Mouse (Mus musculus): ENCODE results near the gene Nup160. TPM values are rescaled to one million over a fixed set of nuclear protein-coding genes. Genes with fewer than 3 reads are reported as not detected.

Gene Nup160
- polyA plus RNA-seq, 1 experiment from 2014 or later = 43.4 TPM

DNA sequence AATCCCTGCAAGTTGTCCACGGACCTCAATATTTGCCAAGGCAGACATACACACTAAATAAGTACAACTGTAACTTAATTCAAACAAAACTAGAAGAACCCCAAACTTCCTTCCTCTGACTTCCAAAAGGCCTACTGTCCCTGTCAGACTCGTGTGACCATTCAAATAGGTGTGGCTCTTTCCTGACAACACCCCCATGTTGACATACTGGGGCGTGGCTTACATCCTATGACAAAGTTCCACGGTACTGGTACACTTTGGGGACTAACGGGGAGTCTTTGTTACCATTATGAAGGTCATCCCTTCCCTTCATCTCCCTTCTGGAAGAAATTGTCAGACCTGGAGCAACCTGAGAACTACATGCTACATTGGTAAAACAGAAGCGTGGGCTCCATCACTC is 29.9 kb upstream of the Nup160 start:
- Histone ChIP-seq H3K27me3 (replicated peaks) (no peaks in the 10 kb centered on the region), H3K9ac (no peak overlapping the region), H3K4me1 (replicated peaks) (no peaks in the 10 kb centered on the region), H3K4me2 (replicated peaks) (no peak overlapping the region), H3K27ac (no peak overlapping the region), H3K36me3 (no peaks in the 10 kb centered on the region), H3K9me3 (no peaks in the 10 kb centered on the region), H3K4me3 (replicated peaks) (no peak overlapping the region)
- peak; percentile 61; the same call in 1 of the 2 replicates for ATAC-seq
- WGBS = 60% methylated on average over 6 of the region's 6 CpGs

DNA sequence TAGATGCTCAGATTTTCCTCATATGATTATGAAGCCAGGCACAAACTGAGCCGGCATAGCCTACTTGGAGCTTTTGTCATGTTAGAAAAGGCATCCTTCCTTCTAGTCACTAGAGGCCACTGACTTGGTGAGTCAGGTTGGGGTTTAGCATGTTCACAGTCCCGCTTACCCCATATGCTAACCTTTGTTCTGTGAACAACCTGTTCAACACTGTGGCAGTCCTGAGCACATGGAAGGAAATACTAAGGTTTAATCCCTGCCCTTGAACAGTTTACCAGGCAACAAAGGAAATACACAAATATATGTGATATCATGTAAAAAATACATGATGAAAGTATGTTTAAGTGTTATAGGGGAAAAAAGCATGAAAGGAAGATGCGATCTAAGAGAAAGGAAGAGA is 27.6 kb upstream of the Nup160 start:
- Histone ChIP-seq H3K36me3 (no peaks in the 10 kb centered on the region), H3K27ac (no peak overlapping the region), H3K27me3 (replicated peaks) (no peaks in the 10 kb centered on the region), H3K4me3 (replicated peaks) (no peak overlapping the region), H3K4me2 (replicated peaks) (no peak overlapping the region), H3K4me1 (replicated peaks) (no peaks in the 10 kb centered on the region), H3K9me3 (no peaks in the 10 kb centered on the region), H3K9ac (no peak overlapping the region)
- no peak for ATAC-seq
- WGBS = 86% methylated on average over 3 of the region's 3 CpGs

DNA sequence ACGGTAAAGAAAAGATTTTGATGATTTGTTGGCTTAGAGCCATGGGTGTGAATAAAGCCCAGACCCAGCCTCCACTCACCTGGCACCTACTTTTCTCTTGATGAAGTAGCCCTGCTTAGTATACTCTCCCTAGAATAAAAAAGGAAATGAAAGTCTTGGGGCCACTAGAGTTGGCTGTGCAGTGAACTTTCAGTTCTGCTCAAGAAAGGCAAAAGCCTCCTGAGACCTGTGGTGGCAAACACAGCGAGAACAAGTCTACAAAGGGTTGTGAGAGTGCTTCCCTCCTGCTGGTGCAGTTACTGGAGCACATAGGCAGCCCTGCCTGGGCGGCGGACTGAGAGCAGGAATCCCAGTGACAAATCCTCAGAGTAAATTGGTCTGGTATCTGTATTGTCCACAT is 27.1 kb upstream of the Nup160 start:
- no peaks in the 10 kb centered on the region for H3K27me3 ChIP-seq (replicated peaks)
- 64% methylated on average over 4 of the region's 4 CpGs for WGBS
- H3K4me3 ChIP-seq (replicated peaks) = no peak overlapping the region
- H3K27ac ChIP-seq = no peak overlapping the region
- no peak overlapping the region for H3K4me2 ChIP-seq (replicated peaks)
- H3K4me1 ChIP-seq (replicated peaks) = no peaks in the 10 kb centered on the region
- no peaks in the 10 kb centered on the region for H3K9me3 ChIP-seq
- no peaks in the 10 kb centered on the region for H3K36me3 ChIP-seq
- ATAC-seq = no peak
- no peak overlapping the region for H3K9ac ChIP-seq

DNA sequence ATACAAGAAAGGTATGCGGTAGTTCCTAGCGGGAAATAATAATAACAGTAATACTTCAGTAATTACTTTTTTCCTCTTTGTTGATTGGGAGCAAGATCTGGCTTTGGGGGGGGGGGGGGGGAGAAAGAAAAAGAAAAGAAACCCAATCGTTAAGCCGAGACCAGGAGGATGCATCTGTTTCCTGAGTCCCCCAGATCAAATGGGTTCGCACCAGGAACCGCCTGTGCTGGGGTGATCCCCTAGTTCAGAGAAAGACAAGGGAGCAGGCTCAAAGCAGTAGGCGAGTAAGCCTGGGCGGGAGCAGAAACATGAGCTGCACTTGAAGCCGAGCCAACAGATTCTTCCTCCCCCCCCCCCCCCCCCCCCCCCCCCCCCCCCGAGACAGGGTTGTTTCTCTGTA is 24.9 kb upstream of the Nup160 start:
- ATAC-seq = no peak
- 69% methylated on average over 9 of the region's 10 CpGs for WGBS

DNA sequence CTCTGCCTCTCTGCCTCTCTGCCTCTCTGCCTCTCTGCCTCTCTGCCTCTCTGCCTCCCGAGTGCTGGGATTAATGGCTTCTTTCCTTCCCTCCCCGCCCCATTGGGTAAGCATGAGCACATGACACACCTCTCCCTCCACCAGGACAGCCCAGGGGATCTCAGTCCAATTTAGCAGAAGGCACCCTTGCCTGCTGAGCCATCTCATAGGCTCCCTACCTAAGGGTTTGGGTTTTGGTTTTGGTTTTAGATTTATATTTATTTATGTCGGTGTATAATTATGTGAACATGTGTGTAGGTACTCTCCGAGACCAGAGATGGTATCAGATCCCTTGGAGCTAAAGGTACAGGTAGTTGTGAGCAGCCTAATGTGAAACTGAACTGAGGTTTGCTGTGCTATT is 24.0 kb upstream of the Nup160 start:
- no peak overlapping the region for H3K4me2 ChIP-seq (replicated peaks)
- WGBS = 58% methylated on average over 4 of the region's 4 CpGs

More for the DNA sequence above, 24.9 kb upstream of the Nup160 start:
- no peaks in the 10 kb centered on the region for H3K9me3 ChIP-seq
- no peaks in the 10 kb centered on the region for H3K4me1 ChIP-seq (replicated peaks)
- H3K27ac ChIP-seq = no peak overlapping the region
- no peaks in the 10 kb centered on the region for H3K27me3 ChIP-seq (replicated peaks)
- no peak overlapping the region for H3K9ac ChIP-seq
- H3K4me3 ChIP-seq (replicated peaks) = no peak overlapping the region
- no peak overlapping the region for H3K4me2 ChIP-seq (replicated peaks)
- no peaks in the 10 kb centered on the region for H3K36me3 ChIP-seq

DNA sequence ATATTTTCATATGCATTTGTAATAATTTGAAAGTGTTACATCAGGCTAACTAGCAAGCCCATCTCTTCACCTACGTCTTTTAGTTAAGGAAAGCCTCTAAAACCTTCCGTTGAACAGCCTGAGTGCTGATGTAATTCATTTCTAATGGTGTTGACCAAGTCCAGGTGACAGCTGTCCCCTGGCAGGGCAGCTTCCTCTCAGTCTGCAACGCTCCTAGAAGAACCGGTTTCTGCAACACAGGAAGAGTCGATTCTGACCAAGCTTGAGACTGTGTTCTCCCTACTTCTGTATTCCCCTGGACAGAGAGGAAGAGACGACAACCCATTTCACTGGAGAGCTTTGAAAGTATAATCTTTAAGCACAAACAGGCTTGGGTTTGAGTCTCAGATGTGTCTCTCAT is 21.6 kb upstream of the Nup160 start:
- peak; percentile 76 for ATAC-seq
- H3K9ac ChIP-seq = no peak overlapping the region
- no peaks in the 10 kb centered on the region for H3K9me3 ChIP-seq
- no peak overlapping the region for H3K4me3 ChIP-seq (replicated peaks)
- H3K4me1 ChIP-seq (replicated peaks) = no peaks in the 10 kb centered on the region
- 57% methylated on average over 6 of the region's 6 CpGs for WGBS
- H3K27me3 ChIP-seq (replicated peaks) = no peaks in the 10 kb centered on the region
- H3K27ac ChIP-seq = no peak overlapping the region
- no peaks in the 10 kb centered on the region for H3K36me3 ChIP-seq
- H3K4me2 ChIP-seq (replicated peaks) = no peak overlapping the region

More for the DNA sequence above, 24.0 kb upstream of the Nup160 start:
- H3K27ac ChIP-seq = no peak overlapping the region
- ATAC-seq = no peak
- H3K9me3 ChIP-seq = no peaks in the 10 kb centered on the region
- H3K27me3 ChIP-seq (replicated peaks) = no peaks in the 10 kb centered on the region
- H3K36me3 ChIP-seq = no peaks in the 10 kb centered on the region
- no peak overlapping the region for H3K4me3 ChIP-seq (replicated peaks)
- H3K4me1 ChIP-seq (replicated peaks) = no peaks in the 10 kb centered on the region
- H3K9ac ChIP-seq = no peak overlapping the region

DNA sequence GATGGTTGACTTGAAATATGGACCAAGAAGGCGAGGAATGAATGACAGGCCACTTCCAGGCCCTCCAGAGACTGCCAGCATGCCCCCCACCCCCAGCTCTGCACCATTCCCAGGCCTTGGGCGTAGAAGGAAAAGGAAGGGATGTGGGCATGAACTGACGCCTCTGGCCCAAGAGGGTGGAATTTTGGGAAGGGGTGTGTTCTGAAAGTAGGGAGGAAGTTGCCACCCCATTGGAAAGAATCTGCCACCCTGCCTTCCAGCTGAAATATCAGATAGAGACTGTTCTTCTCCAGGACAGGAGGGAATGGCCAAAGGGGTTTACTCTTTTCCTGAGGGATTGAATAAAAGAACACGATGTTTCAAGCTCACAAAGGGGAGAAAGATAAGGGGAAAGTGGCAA is 18.4 kb upstream of the Nup160 start:
- Histone ChIP-seq H3K27ac (no peak overlapping the region), H3K27me3 (replicated peaks) (no peaks in the 10 kb centered on the region), H3K9ac (no peak overlapping the region), H3K9me3 (no peaks in the 10 kb centered on the region), H3K36me3 (no peaks in the 10 kb centered on the region), H3K4me1 (replicated peaks) (no peaks in the 10 kb centered on the region), H3K4me2 (replicated peaks) (no peak overlapping the region), H3K4me3 (replicated peaks) (no peak overlapping the region)
- ATAC-seq = no peak
- WGBS = 75% methylated on average over 4 of the region's 4 CpGs

DNA sequence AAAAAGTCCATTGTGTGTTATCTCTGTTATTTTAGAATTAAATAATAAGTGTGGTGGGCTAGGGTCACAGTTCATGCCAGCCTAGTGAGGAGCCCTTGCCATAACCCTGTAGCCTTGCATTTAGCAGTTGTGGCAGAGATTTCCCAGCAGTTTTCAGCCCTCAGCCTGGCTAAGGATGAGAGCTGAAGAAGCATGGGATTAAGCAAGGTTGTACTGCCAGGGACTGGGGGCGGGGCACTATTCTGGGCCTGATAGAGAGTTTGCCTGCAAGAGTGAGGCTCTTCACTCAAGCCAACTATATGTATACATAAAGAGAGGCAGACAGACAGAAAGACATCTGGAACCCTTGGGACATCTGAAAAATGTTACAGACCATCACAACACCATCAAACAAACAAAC is 18.0 kb upstream of the Nup160 start:
- H3K36me3 ChIP-seq = no peaks in the 10 kb centered on the region
- no peaks in the 10 kb centered on the region for H3K27me3 ChIP-seq (replicated peaks)
- H3K4me3 ChIP-seq (replicated peaks) = no peak overlapping the region
- H3K27ac ChIP-seq = no peak overlapping the region
- 87% methylated on average over 1 of the region's 1 CpGs for WGBS
- H3K4me2 ChIP-seq (replicated peaks) = no peak overlapping the region
- H3K9me3 ChIP-seq = no peaks in the 10 kb centered on the region
- H3K9ac ChIP-seq = no peak overlapping the region
- no peaks in the 10 kb centered on the region for H3K4me1 ChIP-seq (replicated peaks)
- no peak for ATAC-seq

DNA sequence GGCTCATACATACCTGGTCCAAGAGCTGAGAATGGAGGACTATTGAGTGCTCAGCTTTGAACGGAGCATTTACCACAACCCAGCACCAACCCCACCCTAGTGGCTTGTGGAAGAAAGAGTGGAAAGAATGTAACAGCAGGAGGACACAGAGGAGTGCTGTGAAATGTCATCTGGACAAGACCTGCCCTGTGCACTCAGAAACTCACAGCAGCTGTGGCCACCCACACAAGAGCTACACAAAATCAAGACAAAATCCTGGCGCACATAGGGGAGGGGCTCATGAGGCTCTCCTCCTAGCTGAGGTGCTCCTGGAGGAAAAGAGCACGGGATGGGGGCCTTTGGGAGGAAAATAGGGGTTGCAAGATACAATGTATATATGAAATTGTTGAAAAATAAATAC is 17.4 kb upstream of the Nup160 start:
- no peak overlapping the region for H3K4me3 ChIP-seq (replicated peaks)
- no peaks in the 10 kb centered on the region for H3K4me1 ChIP-seq (replicated peaks)
- no peaks in the 10 kb centered on the region for H3K27me3 ChIP-seq (replicated peaks)
- H3K36me3 ChIP-seq = no peaks in the 10 kb centered on the region
- H3K9ac ChIP-seq = no peak overlapping the region
- 65% methylated on average over 3 of the region's 3 CpGs for WGBS
- ATAC-seq = no peak
- no peak overlapping the region for H3K4me2 ChIP-seq (replicated peaks)
- H3K9me3 ChIP-seq = no peaks in the 10 kb centered on the region
- no peak overlapping the region for H3K27ac ChIP-seq

DNA sequence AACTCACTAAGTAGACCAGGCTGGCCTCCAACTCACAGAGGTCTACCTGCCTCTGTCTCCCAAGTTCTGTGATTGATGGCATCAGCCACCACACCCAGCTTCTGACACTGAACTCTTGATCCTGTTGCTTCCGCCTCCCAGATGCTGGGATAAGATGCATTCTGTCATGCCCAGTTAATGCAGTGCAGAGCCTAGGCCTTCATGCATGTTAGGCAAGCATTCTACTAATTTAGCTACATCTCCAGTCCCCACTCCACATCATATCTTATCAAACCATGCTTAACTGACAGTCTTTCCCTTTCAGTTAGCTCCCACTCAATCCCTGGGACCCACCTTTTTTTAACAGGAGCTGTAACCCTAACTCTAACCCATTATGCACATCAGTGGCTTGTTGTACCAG is 16.1 kb upstream of the Nup160 start:
- Histone ChIP-seq H3K27me3 (replicated peaks) (no peaks in the 10 kb centered on the region), H3K4me3 (replicated peaks) (no peak overlapping the region), H3K9ac (no peak overlapping the region), H3K36me3 (no peaks in the 10 kb centered on the region), H3K27ac (no peak overlapping the region), H3K4me1 (replicated peaks) (no peaks in the 10 kb centered on the region), H3K4me2 (replicated peaks) (no peak overlapping the region), H3K9me3 (no peaks in the 10 kb centered on the region)
- WGBS = 90% methylated on average over 1 of the region's 1 CpGs
- ATAC-seq = peak; percentile 58

DNA sequence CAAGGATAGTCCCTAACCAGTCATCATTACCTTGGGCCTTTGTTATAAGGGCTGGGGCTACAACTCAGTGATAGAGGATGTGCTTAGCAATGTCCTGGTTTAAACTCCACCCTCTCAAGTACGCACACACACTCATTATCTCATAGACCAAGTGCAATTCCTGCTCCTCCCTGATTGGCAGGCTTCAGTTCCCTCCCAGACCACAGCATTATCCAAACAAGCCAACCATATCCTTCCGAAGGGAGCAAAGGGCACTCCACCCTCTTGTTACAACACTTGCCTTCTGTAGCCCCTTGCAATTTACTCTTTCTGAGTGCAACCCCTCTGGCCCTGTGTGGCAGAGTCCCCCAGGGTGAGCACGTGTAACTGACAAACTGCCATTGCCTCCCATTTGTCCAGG is 15.6 kb upstream of the Nup160 start:
- Histone ChIP-seq H3K4me1 (replicated peaks) (no peaks in the 10 kb centered on the region), H3K27ac (peak overlapping the region; percentile 42; the same call in 1 of the 2 replicates), H3K4me2 (replicated peaks) (no peak overlapping the region), H3K9me3 (no peaks in the 10 kb centered on the region), H3K27me3 (replicated peaks) (no peaks in the 10 kb centered on the region), H3K36me3 (no peaks in the 10 kb centered on the region), H3K4me3 (replicated peaks) (no peak overlapping the region), H3K9ac (no peak overlapping the region)
- peak; percentile 95 for ATAC-seq
- 33% methylated on average over 3 of the region's 3 CpGs for WGBS

DNA sequence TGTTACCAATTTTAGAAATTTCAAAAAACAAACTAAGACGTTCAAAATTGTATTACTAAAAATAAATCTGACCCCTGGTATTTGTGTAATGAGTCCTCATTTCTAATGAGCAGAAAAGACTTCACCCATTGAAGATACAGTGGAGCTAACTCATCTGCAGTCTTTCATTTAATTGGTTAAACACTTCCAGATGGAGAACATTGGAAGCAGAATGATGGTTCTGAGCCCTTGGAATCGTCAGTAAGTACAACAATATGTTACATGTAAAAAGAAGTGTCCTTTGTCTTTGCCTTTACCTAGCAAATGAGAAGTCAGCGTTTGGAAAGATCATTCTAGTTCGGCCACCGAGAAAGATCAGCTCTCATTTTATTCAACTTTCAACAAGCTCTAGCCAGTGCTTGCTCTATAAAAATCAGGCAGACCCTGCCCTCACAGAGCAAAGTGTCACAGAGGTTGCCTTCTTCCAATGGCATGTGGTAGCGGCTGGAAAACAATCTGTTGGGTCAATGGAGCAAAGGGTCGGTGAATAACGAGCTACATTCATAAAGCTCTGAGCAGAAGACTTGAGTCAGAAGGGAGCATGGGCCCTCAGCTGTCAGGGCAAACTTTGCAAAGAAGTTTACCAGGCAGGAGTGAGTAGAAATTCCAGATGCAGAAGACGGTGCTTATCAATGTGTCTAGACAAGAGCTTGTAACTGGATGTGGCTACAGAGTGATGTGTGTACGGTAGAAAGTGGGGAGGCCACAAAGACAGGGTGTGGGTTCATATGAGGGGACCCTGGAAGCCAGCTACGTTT is 10.2 kb upstream of the Nup160 start:
- Histone ChIP-seq H3K9me3 (no peaks in the 10 kb centered on the region), H3K36me3 (no peaks in the 10 kb centered on the region), H3K27ac (no peak overlapping the region), H3K4me2 (replicated peaks) (no peak overlapping the region), H3K4me3 (replicated peaks) (no peak overlapping the region), H3K4me1 (replicated peaks) (peaks cover 3% of the 10 kb centered on the region; the same call in 1 of the 2 replicates), H3K27me3 (replicated peaks) (no peaks in the 10 kb centered on the region), H3K9ac (no peak overlapping the region)
- ATAC-seq = peak; percentile 8; the same call in 1 of the 2 replicates
- 58% methylated on average over 11 of the region's 11 CpGs for WGBS
